Mouse (Mus musculus) heart, postnatal 0 days (tissue): ENCODE data around the gene Tead2.

Source experiments
- CTCF ChIP-seq: IDR thresholded peaks from 2 replicates; pipeline ENCODE4 v1.5.1; 2016; ENCODE audit warnings: antibody characterized with exemption, control low read depth, low read depth
- EP300 ChIP-seq: IDR thresholded peaks from 2 replicates; pipeline ENCODE4 v1.6.1; 2016; ENCODE audit warnings: antibody characterized with exemption, low read depth

DNA sequence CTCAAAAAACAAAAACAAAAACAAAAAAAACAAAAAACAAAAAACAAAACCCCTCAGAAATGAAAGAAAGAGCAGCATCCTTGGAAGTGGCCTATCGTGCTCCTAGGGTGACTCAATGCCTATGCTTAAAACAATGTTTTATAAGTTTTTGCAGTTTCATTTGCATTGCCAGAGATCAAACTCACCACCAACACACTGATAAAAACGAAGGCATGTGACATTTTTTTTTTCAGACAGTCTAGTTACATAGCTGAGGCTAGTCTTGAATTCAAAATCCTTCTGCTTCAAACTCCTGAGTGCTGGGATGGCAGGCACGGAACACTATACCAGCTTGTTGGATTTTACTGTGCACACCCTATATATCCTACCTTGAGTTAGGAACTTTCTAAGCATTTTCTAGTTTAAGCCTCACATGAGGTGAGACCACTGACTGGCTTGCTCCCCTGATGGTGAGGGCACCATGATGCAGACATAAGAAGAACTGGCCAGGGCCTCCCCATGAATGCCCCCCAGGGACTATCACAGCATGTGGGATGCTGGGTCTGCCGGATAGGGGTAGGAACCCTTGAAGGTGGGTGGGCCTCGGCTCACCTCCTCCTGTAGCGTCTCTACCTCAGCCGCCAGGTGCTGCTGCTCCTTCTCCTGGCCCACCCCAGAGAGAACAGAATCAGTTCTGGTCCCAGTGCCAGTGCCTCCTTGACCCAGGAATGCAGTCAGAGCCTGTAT is 22.8 kb upstream of the Tead2 start:
- TF ChIP-seq CTCF (no peak), EP300 (no peak)
